Mouse (Mus musculus): ENCODE results near the gene Lars2. TPM values are rescaled to one million over a fixed set of nuclear protein-coding genes. Genes with fewer than 3 reads are reported as not detected.
"Not testable (repeated sequence)": the region's sequence is repeated elsewhere in the genome, so short reads cannot be mapped to it uniquely, and the experiment has no call there.

Lars2 gene
- 33.1 and 35.3 TPM in 2 replicates for total RNA-seq (2014; rRNA removed; ENCODE audit: low replicate concordance)
- polyA plus RNA-seq (2015; fragmentation: Nextera tagmentation; extraction: Ambion mirVana): 950 and 986 TPM in 2 replicates

DNA sequence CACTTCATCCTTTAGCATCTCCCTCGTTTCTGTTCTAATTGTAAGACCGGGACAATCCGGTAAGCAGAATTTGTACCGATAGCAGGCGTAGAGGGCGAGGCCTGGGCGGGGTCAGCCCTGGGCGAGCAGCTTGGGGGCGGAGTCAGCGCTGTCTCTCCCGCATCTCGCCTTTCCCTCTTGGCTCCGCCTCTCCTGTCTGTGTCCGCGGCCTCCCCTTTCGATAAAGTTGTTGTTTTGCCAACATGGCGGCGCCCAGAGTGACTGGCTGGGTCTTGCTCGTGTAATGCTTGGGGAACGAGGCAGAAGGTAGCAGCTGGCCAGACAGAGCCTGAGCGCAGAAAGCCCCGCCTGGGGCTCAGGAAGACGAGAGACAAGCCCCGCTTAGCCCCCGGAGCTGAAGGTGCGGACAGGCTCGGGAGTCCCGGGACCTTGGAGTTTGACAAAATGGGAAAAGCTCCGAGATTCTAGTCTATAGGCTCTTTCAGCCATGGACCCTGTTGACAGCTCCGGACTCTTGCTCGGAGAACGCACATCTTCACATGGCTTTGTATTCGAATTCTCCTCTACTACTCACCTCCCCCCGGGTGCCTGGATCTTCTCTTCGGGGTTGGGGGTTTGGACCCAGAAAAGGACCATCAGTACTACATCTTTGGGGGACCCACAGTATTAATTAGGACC lies at the start of gene Lars2:
Gene Lars2, plus strand, starts transcription at position 220 of the 678 bp plus-strand sequence.
- H3K4me1 ChIP-seq (ENCODE audit: control insufficient read depth, insufficient read depth): peaks cover 9% of the 10 kb centered on the region
- H3K9ac ChIP-seq (replicated peaks; ENCODE audit: low read depth, low read length): peak within 1 kb of the TSS; percentile 71
- H3K9me3 ChIP-seq (replicated peaks; ENCODE audit: control insufficient read depth, low read length): no peaks in the 10 kb centered on the region
- peak; percentile 96 for DNase-seq (ENCODE audit: low spot score)
- peak within 1 kb of the TSS; percentile 63 for H3K4me3 ChIP-seq (ENCODE audit: low read depth, low read length)
- TF ChIP-seq CTCF (IDR thresholded peaks at IDR 0.05; ENCODE audit: low read depth): no peak
- peak; percentile 54; the same call in 1 of the 2 replicates for TF ChIP-seq EP300 (IDR thresholded peaks at IDR 0.05; ENCODE audit: low read depth)
- H3K27ac ChIP-seq (ENCODE audit: low read depth): peak within 1 kb of the TSS; percentile 84
- H3K27me3 ChIP-seq (ENCODE audit: control insufficient read depth, insufficient read depth, low read length): no peaks in the 10 kb centered on the region
- H3K36me3 ChIP-seq (replicated peaks; ENCODE audit: control insufficient read depth, insufficient read depth, low read length): peaks cover 4% of the 10 kb centered on the region; the same call in 1 of the 2 replicates
- WGBS: under 1% methylated on average over 35 of the region's 35 CpGs
- peak; percentile 100 for ATAC-seq (ENCODE audit: insufficient read depth, low read depth)
- H3K4me2 ChIP-seq (ENCODE audit: low read depth, low read length): peak within 1 kb of the TSS; percentile 82

DNA sequence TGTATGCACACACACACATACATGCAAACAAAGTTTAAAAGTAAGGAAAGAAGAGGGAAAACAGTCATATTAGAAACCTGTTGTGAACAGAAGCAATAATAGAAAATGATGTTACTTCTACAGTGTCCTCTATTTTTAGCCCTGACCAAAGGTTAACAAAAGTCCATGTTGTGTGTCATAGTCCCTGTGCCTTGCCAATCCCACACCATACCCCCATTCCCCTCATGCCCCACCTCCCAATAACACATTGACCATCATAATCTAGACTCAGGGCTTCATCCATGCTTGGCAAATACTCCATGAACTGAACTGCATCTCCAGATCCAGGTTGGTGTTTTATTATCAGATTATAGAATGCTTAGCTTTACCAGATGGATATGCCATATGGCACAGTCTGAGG lies 40.6 kb upstream of the Lars2 start:
- H3K9ac ChIP-seq (replicated peaks; ENCODE audit: low read depth, low read length): no peak overlapping the region
- H3K27ac ChIP-seq (ENCODE audit: low read depth): no peak overlapping the region
- H3K4me1 ChIP-seq (ENCODE audit: control insufficient read depth, insufficient read depth): no peaks in the 10 kb centered on the region
- no peak for TF ChIP-seq CTCF (IDR thresholded peaks at IDR 0.05; ENCODE audit: low read depth)
- TF ChIP-seq EP300 (IDR thresholded peaks at IDR 0.05; ENCODE audit: low read depth): no peak
- no peaks in the 10 kb centered on the region for H3K9me3 ChIP-seq (replicated peaks; ENCODE audit: control insufficient read depth, low read length)
- no peaks in the 10 kb centered on the region for H3K36me3 ChIP-seq (replicated peaks; ENCODE audit: control insufficient read depth, insufficient read depth, low read length)
- H3K4me2 ChIP-seq (ENCODE audit: low read depth, low read length): no peak overlapping the region
- H3K4me3 ChIP-seq (ENCODE audit: low read depth, low read length): no peak overlapping the region
- ATAC-seq (ENCODE audit: insufficient read depth, low read depth): no peak
- DNase-seq (ENCODE audit: low spot score): no peak
- H3K27me3 ChIP-seq (ENCODE audit: control insufficient read depth, insufficient read depth, low read length): no peaks in the 10 kb centered on the region

DNA sequence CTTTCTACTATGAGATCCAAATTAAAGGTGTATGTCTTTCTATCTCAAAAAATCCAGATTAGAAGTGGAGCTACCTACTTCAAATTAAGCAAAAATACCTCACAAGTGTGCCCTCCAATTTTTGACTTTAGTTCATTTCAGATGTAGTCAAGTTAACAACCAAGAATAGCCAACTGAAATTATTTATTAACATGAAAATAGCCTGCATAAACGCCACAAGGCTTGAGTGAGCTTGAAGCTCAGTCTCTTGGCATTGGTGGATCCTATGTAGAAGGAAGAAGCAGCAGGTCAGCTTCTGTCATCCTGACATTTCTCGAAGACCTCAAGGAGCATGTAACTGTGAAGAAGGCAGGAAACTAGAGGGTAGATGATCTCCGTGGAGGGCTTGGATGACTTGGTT lies 38.4 kb upstream of the Lars2 start:
- Histone ChIP-seq H3K4me2 (ENCODE audit: low read depth, low read length) (no peak overlapping the region), H3K9me3 (replicated peaks; ENCODE audit: control insufficient read depth, low read length) (no peaks in the 10 kb centered on the region), H3K27ac (ENCODE audit: low read depth) (no peak overlapping the region), H3K36me3 (replicated peaks; ENCODE audit: control insufficient read depth, insufficient read depth, low read length) (no peaks in the 10 kb centered on the region), H3K4me3 (ENCODE audit: low read depth, low read length) (no peak overlapping the region), H3K4me1 (ENCODE audit: control insufficient read depth, insufficient read depth) (no peaks in the 10 kb centered on the region), H3K27me3 (ENCODE audit: control insufficient read depth, insufficient read depth, low read length) (no peaks in the 10 kb centered on the region), H3K9ac (replicated peaks; ENCODE audit: low read depth, low read length) (no peak overlapping the region)
- DNase-seq (ENCODE audit: low spot score): no peak
- TF ChIP-seq CTCF (IDR thresholded peaks at IDR 0.05; ENCODE audit: low read depth) (no peak), EP300 (IDR thresholded peaks at IDR 0.05; ENCODE audit: low read depth) (no peak)
- WGBS: 70% methylated on average over 3 of the region's 3 CpGs
- ATAC-seq (ENCODE audit: insufficient read depth, low read depth): no peak

DNA sequence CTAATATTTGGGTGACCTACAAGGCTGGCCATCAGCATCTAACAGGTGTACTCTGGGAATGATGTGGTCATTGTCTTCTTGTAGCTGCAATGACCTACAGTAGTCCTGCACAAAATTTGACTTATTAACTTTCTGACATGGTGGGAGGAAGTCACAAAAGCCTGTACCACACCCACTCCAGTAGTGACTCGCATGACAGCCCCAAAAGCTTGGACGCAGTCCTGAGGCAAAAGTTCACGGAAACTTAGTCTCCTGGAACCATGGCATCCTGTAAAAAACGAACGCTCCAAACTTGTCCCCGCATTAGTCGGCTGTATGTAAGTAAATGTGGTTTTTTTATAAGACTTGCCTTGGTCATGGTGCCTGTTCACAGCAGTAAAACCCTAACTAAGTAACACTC lies 36.9 kb upstream of the Lars2 start:
- no peak overlapping the region for H3K27ac ChIP-seq (ENCODE audit: low read depth)
- no peak for TF ChIP-seq EP300 (IDR thresholded peaks at IDR 0.05; ENCODE audit: low read depth)
- no peak for DNase-seq (ENCODE audit: low spot score)
- no peak overlapping the region for H3K4me3 ChIP-seq (ENCODE audit: low read depth, low read length)
- no peaks in the 10 kb centered on the region for H3K36me3 ChIP-seq (replicated peaks; ENCODE audit: control insufficient read depth, insufficient read depth, low read length)
- no peaks in the 10 kb centered on the region for H3K9me3 ChIP-seq (replicated peaks; ENCODE audit: control insufficient read depth, low read length)
- no peak overlapping the region for H3K4me2 ChIP-seq (ENCODE audit: low read depth, low read length)
- no peaks in the 10 kb centered on the region for H3K27me3 ChIP-seq (ENCODE audit: control insufficient read depth, insufficient read depth, low read length)
- no peaks in the 10 kb centered on the region for H3K4me1 ChIP-seq (ENCODE audit: control insufficient read depth, insufficient read depth)
- no peak for ATAC-seq (ENCODE audit: insufficient read depth, low read depth)
- H3K9ac ChIP-seq (replicated peaks; ENCODE audit: low read depth, low read length): no peak overlapping the region
- WGBS: 90% methylated on average over 7 of the region's 7 CpGs

- not testable (repeated sequence) for H3K4me3 ChIP-seq (ENCODE audit: low read depth, low read length); H3K4me1 ChIP-seq (ENCODE audit: control insufficient read depth, insufficient read depth); ATAC-seq (ENCODE audit: insufficient read depth, low read depth); H3K27ac ChIP-seq (ENCODE audit: low read depth); H3K9ac ChIP-seq (replicated peaks; ENCODE audit: low read depth, low read length); H3K4me2 ChIP-seq (ENCODE audit: low read depth, low read length); DNase-seq (ENCODE audit: low spot score); H3K9me3 ChIP-seq (replicated peaks; ENCODE audit: control insufficient read depth, low read length); H3K36me3 ChIP-seq (replicated peaks; ENCODE audit: control insufficient read depth, insufficient read depth, low read length); H3K27me3 ChIP-seq (ENCODE audit: control insufficient read depth, insufficient read depth, low read length)
- WGBS: 57% methylated on average over 1 of the region's 1 CpGs
Observed at GRCm38 (mm10) chr9:123330271-123330670, 36.5 kb upstream of the Lars2 start.

GRCm38 (mm10) chr9:123333479-123333878 lies 33.2 kb upstream of the Lars2 start:
- no peaks in the 10 kb centered on the region for H3K36me3 ChIP-seq (replicated peaks; ENCODE audit: control insufficient read depth, insufficient read depth, low read length)
- no peaks in the 10 kb centered on the region for H3K4me1 ChIP-seq (ENCODE audit: control insufficient read depth, insufficient read depth)
- ATAC-seq (ENCODE audit: insufficient read depth, low read depth) (no peak), DNase-seq (ENCODE audit: low spot score) (no peak)
- TF ChIP-seq EP300 (IDR thresholded peaks at IDR 0.05; ENCODE audit: low read depth) (no peak), CTCF (IDR thresholded peaks at IDR 0.05; ENCODE audit: low read depth) (no peak)
- H3K4me3 ChIP-seq (ENCODE audit: low read depth, low read length): no peak overlapping the region
- no peak overlapping the region for H3K4me2 ChIP-seq (ENCODE audit: low read depth, low read length)
- WGBS: 77% methylated on average over 2 of the region's 2 CpGs
- no peaks in the 10 kb centered on the region for H3K9me3 ChIP-seq (replicated peaks; ENCODE audit: control insufficient read depth, low read length)
- no peaks in the 10 kb centered on the region for H3K27me3 ChIP-seq (ENCODE audit: control insufficient read depth, insufficient read depth, low read length)
- H3K27ac ChIP-seq (ENCODE audit: low read depth): no peak overlapping the region
- H3K9ac ChIP-seq (replicated peaks; ENCODE audit: low read depth, low read length): no peak overlapping the region

Data from heart, postnatal 0 days (tissue).